Mouse (Mus musculus) olfactory bulb, adult 2 months (tissue): ENCODE measurements around the gene Igfbp2.

Source experiments
- CTCF ChIP-seq: fragments of 200-500 bp; IDR thresholded peaks from 2 replicates; pipeline ENCODE4 v1.5.1; 2012; ENCODE audit warnings: low read depth, mild to moderate bottlenecking, low read length, moderate library complexity; ENCODE audit not compliant: insufficient read depth
- POLR2A ChIP-seq: fragments of 200-500 bp; IDR thresholded peaks from 2 replicates; pipeline ENCODE4 v1.6.1; 2012; ENCODE audit warnings: mild to moderate bottlenecking, low read depth, low read length, moderate library complexity; ENCODE audit not compliant: insufficient read depth

- no peak for TF ChIP-seq CTCF
- TF ChIP-seq POLR2A, result no peak
Measured at GRCm38 (mm10) chr1:72813089-72813638, 11.1 kb upstream of the Igfbp2 start.
